In genomic region chr10:57557597-57557996, GRCm38 (mm10) we compare ENCODE assay signal across 28 mouse cellular contexts. TPM values are rescaled to one million over a fixed set of nuclear protein-coding genes. Genes with fewer than 3 reads are reported as not detected.
DNase-seq lines count a peak whose midpoint lies in the region; ATAC-seq and TF ChIP-seq lines count a peak whose summit lies in the region.
"Had no signal": no experiment of that assay in that cellular context is flagged by ENCODE, and none has a peak within 500 bp of the region (broad histone marks: within the 10 kb centered on the region; RNA-seq: fewer than 3 reads in every experiment).

No protein-coding gene starts in this region.

- H3K9me3 ChIP-seq in embryonic facial prominence, embryonic 14.5 days (ENCODE audit: control insufficient read depth, low read length), result no peaks in the 10 kb centered on the region
- no peaks in the 10 kb centered on the region for H3K9me3 ChIP-seq in embryonic facial prominence, embryonic 10.5 days
- no peaks in the 10 kb centered on the region for H3K9me3 ChIP-seq in lung, embryonic 14.5 days (ENCODE audit: low read depth, low read length)
- H3K9me3 ChIP-seq in stomach, embryonic 15.5 days, result no peaks in the 10 kb centered on the region
- H3K9me3 ChIP-seq in stomach, postnatal 0 days (ENCODE audit: control insufficient read depth, low read length), result no peaks in the 10 kb centered on the region
- H3K9me3 ChIP-seq: embryonic facial prominence, embryonic 12.5 days; embryonic facial prominence, embryonic 15.5 days; forebrain, embryonic 13.5 days; forebrain, embryonic 15.5 days; G1E had no signal

- peak; percentile 22; the same call in 1 of the 2 replicates for ATAC-seq in embryonic facial prominence, embryonic 14.5 days (ENCODE audit: low read depth)
- no peak for ATAC-seq in lung, embryonic 14.5 days (ENCODE audit: insufficient read depth)
- ATAC-seq in stomach, embryonic 15.5 days (ENCODE audit: insufficient read depth, low FRiP score, low read depth), result peak; percentile 60
- ATAC-seq in stomach, postnatal 0 days (ENCODE audit: low FRiP score, low TSS enrichment), result peak; percentile 78
- ATAC-seq: activated CD4-positive, CD25-positive, alpha-beta regulatory T cell, adult 4 months; CD4-positive, CD25-positive, alpha-beta regulatory T cell, adult 4 months; forebrain, embryonic 13.5 days; forebrain, embryonic 15.5 days; forebrain, postnatal 0 days; Patski had no signal

- DNase-seq in embryonic facial prominence, embryonic 14.5 days (ENCODE audit: low spot score), result peak; percentile 12
- DNase-seq in embryonic facial prominence, embryonic 10.5 days (ENCODE audit: low spot score), result no peak
- DNase-seq in lung, embryonic 14.5 days, result peak; percentile 4
- DNase-seq in lung, postnatal 14 days, result no peak
- peak; percentile 45 for DNase-seq in stomach, postnatal 0 days (ENCODE audit: low spot score)
- DNase-seq in retina, embryonic 14.5 days (ENCODE audit: low spot score), result no peak
- DNase-seq in cerebellum, postnatal 36 days, result no peak
- DNase-seq: adrenal gland, adult 8-10 months; adrenal gland, postnatal 14 days; B cell, adult 2 months; cerebellum, adult 11-12 months; cerebellum, adult 2 months; cerebellum, adult 9-10 months; cerebellum, postnatal 10 days; cerebellum, postnatal 25 days; embryo, embryonic 11 days; forebrain, postnatal 0 days had no signal

- H3K9ac ChIP-seq in embryonic facial prominence, embryonic 14.5 days (ENCODE audit: low read depth, low read length), result no peak overlapping the region
- H3K9ac ChIP-seq in lung, embryonic 14.5 days, result no peak overlapping the region
- H3K9ac ChIP-seq in stomach, embryonic 15.5 days, result no peak overlapping the region
- H3K9ac ChIP-seq in stomach, postnatal 0 days (ENCODE audit: low read length), result no peak overlapping the region
- H3K9ac ChIP-seq: embryonic facial prominence, embryonic 12.5 days; embryonic facial prominence, embryonic 15.5 days; forebrain, embryonic 13.5 days; forebrain, embryonic 15.5 days; forebrain, postnatal 0 days had no signal

- TF ChIP-seq CTCF in lung, embryonic 14.5 days (IDR thresholded peaks at IDR 0.05; ENCODE audit: low read depth), result no peak
- no peak for TF ChIP-seq CTCF in stomach, postnatal 0 days (IDR thresholded peaks at IDR 0.05; ENCODE audit: low read depth)

- H3K4me3 ChIP-seq in embryonic facial prominence, embryonic 14.5 days (ENCODE audit: low read depth, low read length), result no peak overlapping the region
- H3K4me3 ChIP-seq in embryonic facial prominence, embryonic 10.5 days, result no peak overlapping the region
- no peak overlapping the region for H3K4me3 ChIP-seq in lung, embryonic 14.5 days (ENCODE audit: low read depth, low read length)
- H3K4me3 ChIP-seq in stomach, embryonic 15.5 days (replicated peaks), result no peak overlapping the region
- no peak overlapping the region for H3K4me3 ChIP-seq in stomach, postnatal 0 days (ENCODE audit: low read depth, low read length)
- H3K4me3 ChIP-seq: embryonic facial prominence, embryonic 12.5 days; embryonic facial prominence, embryonic 15.5 days; erythroblast, embryonic 14.5 days; forebrain, embryonic 13.5 days; forebrain, embryonic 15.5 days had no signal

- no peaks in the 10 kb centered on the region for H3K36me3 ChIP-seq in embryonic facial prominence, embryonic 14.5 days (ENCODE audit: control insufficient read depth, insufficient read depth, low read length)
- no peaks in the 10 kb centered on the region for H3K36me3 ChIP-seq in embryonic facial prominence, embryonic 10.5 days (replicated peaks)
- no peaks in the 10 kb centered on the region for H3K36me3 ChIP-seq in lung, embryonic 14.5 days (ENCODE audit: insufficient read depth)
- no peaks in the 10 kb centered on the region for H3K36me3 ChIP-seq in stomach, embryonic 15.5 days
- no peaks in the 10 kb centered on the region for H3K36me3 ChIP-seq in stomach, postnatal 0 days (ENCODE audit: control insufficient read depth, insufficient read depth, low read length)
- H3K36me3 ChIP-seq: embryonic facial prominence, embryonic 12.5 days; embryonic facial prominence, embryonic 15.5 days; forebrain, embryonic 15.5 days; G1E had no signal

- H3K4me1 ChIP-seq in embryonic facial prominence, embryonic 14.5 days (ENCODE audit: control insufficient read depth, insufficient read depth, low read length), result no peaks in the 10 kb centered on the region
- no peaks in the 10 kb centered on the region for H3K4me1 ChIP-seq in embryonic facial prominence, embryonic 10.5 days
- no peaks in the 10 kb centered on the region for H3K4me1 ChIP-seq in lung, embryonic 14.5 days (ENCODE audit: insufficient read depth)
- no peaks in the 10 kb centered on the region for H3K4me1 ChIP-seq in stomach, embryonic 15.5 days
- no peaks in the 10 kb centered on the region for H3K4me1 ChIP-seq in stomach, postnatal 0 days (replicated peaks; ENCODE audit: control insufficient read depth, insufficient read depth)
- H3K4me1 ChIP-seq: embryonic facial prominence, embryonic 12.5 days; embryonic facial prominence, embryonic 15.5 days; forebrain, embryonic 13.5 days; forebrain, embryonic 15.5 days had no signal

- no peak overlapping the region for H3K4me2 ChIP-seq in embryonic facial prominence, embryonic 14.5 days (ENCODE audit: low read depth, low read length)
- no peak overlapping the region for H3K4me2 ChIP-seq in lung, embryonic 14.5 days
- no peak overlapping the region for H3K4me2 ChIP-seq in stomach, embryonic 15.5 days
- H3K4me2 ChIP-seq in stomach, postnatal 0 days (replicated peaks; ENCODE audit: low read depth), result no peak overlapping the region
- H3K4me2 ChIP-seq: embryonic facial prominence, embryonic 12.5 days; embryonic facial prominence, embryonic 15.5 days; forebrain, embryonic 13.5 days; forebrain, embryonic 15.5 days had no signal

- 75% methylated on average over 5 of the region's 5 CpGs for WGBS in embryonic facial prominence, embryonic 14.5 days
- 89% methylated on average over 5 of the region's 5 CpGs for WGBS in embryonic facial prominence, embryonic 10.5 days
- WGBS in lung, embryonic 14.5 days, result 62% methylated on average over 5 of the region's 5 CpGs
- WGBS in stomach, embryonic 15.5 days, result 58% methylated on average over 5 of the region's 5 CpGs
- 39% methylated on average over 5 of the region's 5 CpGs for WGBS in stomach, postnatal 0 days

- H3K27me3 ChIP-seq in embryonic facial prominence, embryonic 14.5 days (replicated peaks; ENCODE audit: control insufficient read depth, insufficient read depth, low read length), result no peaks in the 10 kb centered on the region
- H3K27me3 ChIP-seq in embryonic facial prominence, embryonic 10.5 days (replicated peaks; ENCODE audit: low read depth, poor library complexity, severe bottlenecking), result no peaks in the 10 kb centered on the region
- no peaks in the 10 kb centered on the region for H3K27me3 ChIP-seq in lung, embryonic 14.5 days (ENCODE audit: insufficient read depth, low read length)
- H3K27me3 ChIP-seq in stomach, embryonic 15.5 days (replicated peaks), result no peaks in the 10 kb centered on the region
- H3K27me3 ChIP-seq in stomach, postnatal 0 days (ENCODE audit: control insufficient read depth, insufficient read depth, low read length), result no peaks in the 10 kb centered on the region
- H3K27me3 ChIP-seq: CH12.LX; embryonic facial prominence, embryonic 12.5 days; embryonic facial prominence, embryonic 15.5 days; forebrain, embryonic 13.5 days; forebrain, embryonic 15.5 days had no signal

- no peak for TF ChIP-seq EP300 in stomach, postnatal 0 days (optimal IDR thresholded peaks at IDR 0.05)

- H3K27ac ChIP-seq in embryonic facial prominence, embryonic 14.5 days (replicated peaks; ENCODE audit: low read depth, low read length), result no peak overlapping the region
- H3K27ac ChIP-seq in embryonic facial prominence, embryonic 10.5 days (replicated peaks), result no peak overlapping the region
- no peak overlapping the region for H3K27ac ChIP-seq in lung, embryonic 14.5 days (ENCODE audit: low read depth)
- no peak overlapping the region for H3K27ac ChIP-seq in stomach, embryonic 15.5 days
- no peak overlapping the region for H3K27ac ChIP-seq in stomach, postnatal 0 days (replicated peaks)
- H3K27ac ChIP-seq: embryonic facial prominence, embryonic 12.5 days; embryonic facial prominence, embryonic 15.5 days; forebrain, embryonic 13.5 days; forebrain, embryonic 15.5 days had no signal

RNA-seq across cellular contexts. Expression of gene Serinc1, which starts 25.3 kb away (rescaled TPM):
- 172 and 178 TPM in 2 replicates for polyA plus RNA-seq in embryonic facial prominence, embryonic 14.5 days (2014; fragmentation: Nextera tagmentation; extraction: Ambion mirVana)
- polyA plus RNA-seq in embryonic facial prominence, embryonic 10.5 days (2016; fragmentation: Nextera tagmentation; extraction: Ambion mirVana), result 126 TPM in 2 replicates
- polyA plus RNA-seq in lung, embryonic 14.5 days (2014; fragmentation: Nextera tagmentation; extraction: Ambion mirVana), result 138 and 142 TPM in 2 replicates
- 127 and 132 TPM in 2 replicates for polyA plus RNA-seq in stomach, embryonic 15.5 days (2015; fragmentation: Nextera tagmentation; extraction: Ambion mirVana)
- 84.0 and 86.5 TPM in 2 replicates for polyA plus RNA-seq in stomach, postnatal 0 days (2015; fragmentation: Nextera tagmentation; extraction: Ambion mirVana)

Comparison
In these comparisons a context has a peak if more than half of its experiments do, and no peak if none do; other contexts are left out.
1. DNase-seq: peak in embryonic facial prominence, embryonic 14.5 days (single experiment), lung, embryonic 14.5 days (single experiment) and stomach, postnatal 0 days (single experiment); none in embryonic facial prominence, embryonic 10.5 days (single experiment), lung, postnatal 14 days (single experiment), retina, embryonic 14.5 days (single experiment) and cerebellum, postnatal 36 days (0 of 2).